Mouse (Mus musculus) embryonic facial prominence, embryonic 15.5 days (tissue): Measurements from ENCODE around the gene Mprip. TPM values are rescaled to one million over a fixed set of nuclear protein-coding genes. Genes with fewer than 3 reads are reported as not detected.

ENCODE experiments used
- ATAC-seq: fragments of 200-750 bp; cut with Nextera tagmentation; 2 replicates; pipeline ENCODE4 v1.8.0; 2017; ENCODE audit warnings: low read depth, moderate TSS enrichment; ENCODE audit not compliant: insufficient number of reproducible peaks, low FRiP score, low TSS enrichment
- H3K27ac ChIP-seq: fragments of 300-500 bp; sonication (generic); replicated peaks from 2 replicates; pipeline ENCODE4 v1.5.1; 2015; ENCODE audit warnings: mild to moderate bottlenecking, inconsistent platforms
- H3K27me3 ChIP-seq: fragments of 300-500 bp; sonication (generic); 2 replicates; pipeline ENCODE4 v1.6.1; 2015; ENCODE audit warnings: inconsistent platforms
- H3K36me3 ChIP-seq: fragments of 300-500 bp; sonication (generic); 2 replicates; pipeline ENCODE4 v1.6.1; 2015; ENCODE audit warnings: mild to moderate bottlenecking, inconsistent platforms
- H3K4me1 ChIP-seq: fragments of 300-500 bp; sonication (generic); 2 replicates; pipeline ENCODE4 v1.6.1; 2015; ENCODE audit warnings: inconsistent platforms
- H3K4me2 ChIP-seq: fragments of 300-500 bp; sonication (generic); replicated peaks from 2 replicates; pipeline ENCODE4 v1.6.1; 2015; ENCODE audit warnings: mild to moderate bottlenecking, inconsistent platforms
- H3K4me3 ChIP-seq: fragments of 300-500 bp; sonication (generic); replicated peaks from 2 replicates; pipeline ENCODE4 v1.5.1; 2015; ENCODE audit warnings: mild to moderate bottlenecking, inconsistent platforms
- H3K9ac ChIP-seq: fragments of 300-500 bp; sonication (generic); 2 replicates; pipeline ENCODE4 v1.6.1; 2015; ENCODE audit warnings: inconsistent platforms
- H3K9me3 ChIP-seq: fragments of 300-500 bp; sonication (generic); replicated peaks from 2 replicates; pipeline ENCODE4 v1.6.1; 2016; ENCODE audit warnings: inconsistent platforms
- WGBS: fragments of 180-500 bp; shearing (Covaris S2); methylation state at CpG from one replicate; pipeline ENCODE4 v1.1.7; 2015; 5-methylcytosine and 5-hydroxymethylcytosine counted together
- polyA plus RNA-seq: library from polyadenylated mRNA; unstranded; fragments of >200 nt; fragmentation: Nextera tagmentation; extraction: Ambion mirVana; gene quantifications from 2 replicates; pipeline ENCODE4 v1.2.1, GENCODE M21; 2015

The Mprip gene
- polyA plus RNA-seq, 1 experiment from 2014 or later = 66.9 TPM

GRCm38 (mm10) chr11:59780241-59780640 is 119.1 kb downstream of the Mprip start:
- 73% methylated on average over 4 of the region's 4 CpGs for WGBS
- no peak for ATAC-seq
- H3K36me3 ChIP-seq = peaks cover 28% of the 10 kb centered on the region
- no peaks in the 10 kb centered on the region for H3K4me1 ChIP-seq
- H3K9me3 ChIP-seq = no peaks in the 10 kb centered on the region
- no peak overlapping the region for H3K4me3 ChIP-seq
- H3K27me3 ChIP-seq = no peaks in the 10 kb centered on the region
- no peak overlapping the region for H3K9ac ChIP-seq
- no peak overlapping the region for H3K27ac ChIP-seq
- no peak overlapping the region for H3K4me2 ChIP-seq

DNA sequence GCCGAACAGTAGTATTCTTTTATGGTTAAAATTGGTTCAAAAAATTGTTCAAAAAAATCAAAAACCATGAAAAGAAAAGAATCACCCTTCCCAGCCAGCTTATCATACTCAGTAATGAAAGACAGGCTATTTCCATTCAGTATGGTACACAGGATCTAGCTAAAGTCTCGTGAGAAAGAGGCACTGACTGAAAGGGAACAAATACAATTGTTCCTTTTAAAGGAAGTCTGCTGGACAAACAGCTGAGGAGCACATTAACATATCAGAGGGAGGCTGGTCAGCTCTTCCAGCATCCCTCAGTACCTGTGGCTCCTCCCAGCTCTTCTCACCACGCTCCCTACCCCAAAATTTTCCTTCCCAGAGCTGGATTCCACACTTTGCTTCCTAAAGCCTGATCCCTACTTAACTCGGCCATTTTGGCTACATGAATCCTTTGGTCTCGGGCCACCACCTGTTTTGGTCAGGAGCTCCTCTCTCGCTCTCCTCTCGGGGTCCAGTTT is 121.0 kb downstream of the Mprip start:
- peaks cover 2% of the 10 kb centered on the region; the same call in 1 of the 2 replicates for H3K4me1 ChIP-seq
- peaks cover 10% of the 10 kb centered on the region for H3K36me3 ChIP-seq
- H3K9ac ChIP-seq = no peak overlapping the region
- no peaks in the 10 kb centered on the region for H3K27me3 ChIP-seq
- WGBS = 65% methylated on average over 7 of the region's 7 CpGs
- no peak for ATAC-seq
- H3K4me2 ChIP-seq = no peak overlapping the region
- H3K9me3 ChIP-seq = no peaks in the 10 kb centered on the region
- no peak overlapping the region for H3K4me3 ChIP-seq
- H3K27ac ChIP-seq = no peak overlapping the region

GRCm38 (mm10) chr11:59783591-59783990 is 122.5 kb downstream of the Mprip start:
- no peak overlapping the region for H3K4me3 ChIP-seq
- WGBS = 83% methylated on average over 6 of the region's 6 CpGs
- no peak overlapping the region for H3K9ac ChIP-seq
- no peak for ATAC-seq
- H3K4me1 ChIP-seq = peaks cover 9% of the 10 kb centered on the region
- 0 out of 2 replicates have a peak, but pooled peaks cover 2% of the 10 kb centered on the region for H3K27me3 ChIP-seq
- H3K9me3 ChIP-seq = no peaks in the 10 kb centered on the region
- no peak overlapping the region for H3K4me2 ChIP-seq
- H3K27ac ChIP-seq = no peak overlapping the region
- 0 out of 2 replicates have a peak, but pooled peaks cover 3% of the 10 kb centered on the region for H3K36me3 ChIP-seq

GRCm38 (mm10) chr11:59786444-59787198 is 125.5 kb downstream of the Mprip start:
- 51% methylated on average over 15 of the region's 15 CpGs for WGBS
- H3K27me3 ChIP-seq = 0 out of 2 replicates have a peak, but pooled peaks cover 2% of the 10 kb centered on the region
- ATAC-seq = no peak
- peak overlapping the region; percentile 93 for H3K4me2 ChIP-seq
- no peaks in the 10 kb centered on the region for H3K9me3 ChIP-seq
- peak overlapping the region; percentile 12; the same call in 1 of the 2 replicates for H3K9ac ChIP-seq
- peaks cover 10% of the 10 kb centered on the region; the same call in 1 of the 2 replicates for H3K36me3 ChIP-seq
- H3K4me3 ChIP-seq = peak overlapping the region; percentile 49
- no peak overlapping the region for H3K27ac ChIP-seq
- peaks cover 9% of the 10 kb centered on the region for H3K4me1 ChIP-seq

DNA sequence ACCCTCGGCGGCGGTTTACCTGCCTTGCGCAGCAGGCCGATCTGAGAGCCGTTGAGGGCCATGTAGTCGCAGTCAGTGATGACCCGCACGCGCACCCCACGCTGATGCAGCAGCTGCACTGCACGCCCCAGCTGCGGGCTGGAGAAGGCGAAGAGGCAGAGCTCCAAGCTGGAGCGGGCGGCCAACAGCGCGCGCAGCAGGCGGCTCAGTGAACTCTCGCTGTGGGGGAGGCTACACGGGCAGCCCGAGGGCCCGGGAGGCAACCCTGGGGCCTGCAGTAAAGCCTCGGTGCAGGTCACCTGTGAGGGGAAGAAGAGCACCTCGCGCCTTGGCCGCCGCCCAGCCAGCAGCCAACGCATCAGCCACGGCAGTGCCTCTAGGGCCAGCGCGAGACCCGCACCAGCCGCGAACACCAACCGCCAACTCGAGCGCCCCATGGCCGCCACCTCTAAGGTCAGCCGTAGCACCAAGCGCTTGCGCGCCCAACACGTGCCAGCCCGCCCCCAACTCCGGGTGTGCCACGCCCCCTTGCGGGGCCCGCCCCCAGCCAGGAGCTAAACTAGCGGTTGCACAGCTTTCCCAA is 126.2 kb downstream of the Mprip start, which contains the start of gene Pld6:
TSS of gene Pld6 (minus strand) at position 447 of the 583 bp plus-strand sequence.
- H3K27ac ChIP-seq = no peak within 1 kb of the TSS
- under 1% methylated on average over 51 of the region's 51 CpGs for WGBS
- ATAC-seq = peak; percentile 77
- peak within 1 kb of the TSS; percentile 93 for H3K4me2 ChIP-seq
- H3K4me1 ChIP-seq = peaks cover 9% of the 10 kb centered on the region
- H3K4me3 ChIP-seq = peak within 1 kb of the TSS; percentile 49
- no peaks in the 10 kb centered on the region for H3K9me3 ChIP-seq
- 0 out of 2 replicates have a peak, but pooled peaks cover 2% of the 10 kb centered on the region for H3K27me3 ChIP-seq
- H3K9ac ChIP-seq = peak within 1 kb of the TSS; percentile 12; the same call in 1 of the 2 replicates
- peaks cover 17% of the 10 kb centered on the region for H3K36me3 ChIP-seq

- Histone ChIP-seq H3K4me3 (no peak overlapping the region), H3K4me2 (no peak overlapping the region), H3K36me3 (peaks cover 37% of the 10 kb centered on the region), H3K9me3 (no peaks in the 10 kb centered on the region), H3K27me3 (0 out of 2 replicates have a peak, but pooled peaks cover 2% of the 10 kb centered on the region), H3K4me1 (peaks cover 9% of the 10 kb centered on the region), H3K9ac (no peak overlapping the region), H3K27ac (no peak overlapping the region)
- ATAC-seq = no peak
- 87% methylated on average over 1 of the region's 1 CpGs for whole genome bisulfite sequencing
These were observed 128.2 kb downstream of the Mprip start for GRCm38 (mm10) chr11:59789311-59789710.

GRCm38 (mm10) chr11:59793390-59793789 is 132.3 kb downstream of the Mprip start:
- H3K27me3 ChIP-seq = no peaks in the 10 kb centered on the region
- peaks cover 73% of the 10 kb centered on the region for H3K36me3 ChIP-seq
- no peak for ATAC-seq
- no peak overlapping the region for H3K4me2 ChIP-seq
- H3K27ac ChIP-seq = no peak overlapping the region
- no peak overlapping the region for H3K9ac ChIP-seq
- 94% methylated on average over 6 of the region's 6 CpGs for WGBS
- no peak overlapping the region for H3K4me3 ChIP-seq
- no peaks in the 10 kb centered on the region for H3K9me3 ChIP-seq
- no peaks in the 10 kb centered on the region for H3K4me1 ChIP-seq

- H3K9ac ChIP-seq = no peak overlapping the region
- ATAC-seq = no peak
- WGBS = 93% methylated on average over 10 of the region's 10 CpGs
- no peak overlapping the region for H3K27ac ChIP-seq
- peaks cover 91% of the 10 kb centered on the region for H3K36me3 ChIP-seq
- no peak overlapping the region for H3K4me3 ChIP-seq
- H3K4me2 ChIP-seq = no peak overlapping the region
- H3K9me3 ChIP-seq = no peaks in the 10 kb centered on the region
- H3K4me1 ChIP-seq = no peaks in the 10 kb centered on the region
- no peaks in the 10 kb centered on the region for H3K27me3 ChIP-seq
These were observed 139.3 kb downstream of the Mprip start for GRCm38 (mm10) chr11:59800412-59800811.

- 96% methylated on average over 8 of the region's 8 CpGs for WGBS
- ATAC-seq = no peak
These were observed 140.8 kb downstream of the Mprip start for GRCm38 (mm10) chr11:59801881-59802280.

GRCm38 (mm10) chr11:59803516-59803915 is 142.4 kb downstream of the Mprip start:
- Histone ChIP-seq H3K36me3 (peaks cover 84% of the 10 kb centered on the region), H3K4me3 (no peak overlapping the region), H3K4me2 (no peak overlapping the region), H3K27ac (no peak overlapping the region), H3K27me3 (no peaks in the 10 kb centered on the region), H3K9ac (no peak overlapping the region), H3K9me3 (no peaks in the 10 kb centered on the region), H3K4me1 (peaks cover 6% of the 10 kb centered on the region)
- 82% methylated on average over 14 of the region's 14 CpGs for WGBS
- ATAC-seq = no peak

More at GRCm38 (mm10) chr11:59801881-59802280, 140.8 kb downstream of the Mprip start:
- Histone ChIP-seq H3K4me1 (no peaks in the 10 kb centered on the region), H3K36me3 (peaks cover 91% of the 10 kb centered on the region), H3K4me3 (no peak overlapping the region), H3K9ac (no peak overlapping the region), H3K9me3 (no peaks in the 10 kb centered on the region), H3K27ac (no peak overlapping the region), H3K4me2 (no peak overlapping the region), H3K27me3 (no peaks in the 10 kb centered on the region)

DNA sequence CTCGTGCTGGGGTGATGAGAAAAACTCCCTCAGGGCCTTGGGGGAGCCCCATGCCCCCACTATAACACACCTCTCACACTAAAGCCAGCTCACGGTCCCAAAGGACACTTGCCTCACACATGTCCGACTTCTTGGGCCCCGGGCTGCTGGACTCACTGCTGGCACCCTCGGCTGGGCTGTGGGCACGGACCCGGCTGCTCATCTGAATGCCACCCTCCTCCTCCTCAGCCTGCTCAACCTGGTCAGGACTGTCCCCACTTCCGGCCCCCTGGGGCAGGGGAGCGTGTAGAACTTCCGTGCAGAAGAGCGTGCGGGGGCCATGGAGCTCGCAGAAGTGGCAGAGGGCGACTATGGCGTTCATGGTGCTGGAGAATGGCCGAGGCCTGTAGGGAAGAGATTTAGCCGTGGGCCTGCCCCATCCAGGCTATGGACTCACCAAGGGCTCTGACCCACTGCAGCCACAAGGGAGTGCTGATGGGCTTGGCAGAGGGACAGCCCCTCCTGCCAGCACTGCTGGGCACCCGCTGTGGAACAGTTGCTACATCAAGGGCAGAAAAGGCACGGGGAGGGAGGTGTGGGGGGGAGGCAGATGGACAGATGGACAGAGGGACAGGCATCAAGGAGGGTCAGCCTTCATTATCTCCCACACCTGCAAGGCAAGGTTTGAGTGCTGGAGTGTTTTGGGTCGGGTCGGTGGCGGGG is 143.5 kb downstream of the Mprip start:
- 91% methylated on average over 22 of the region's 22 CpGs for WGBS
- no peak overlapping the region for H3K4me3 ChIP-seq
- peaks cover 12% of the 10 kb centered on the region for H3K4me1 ChIP-seq
- no peak overlapping the region for H3K9ac ChIP-seq
- H3K36me3 ChIP-seq = peaks cover 74% of the 10 kb centered on the region
- H3K4me2 ChIP-seq = no peak overlapping the region
- H3K27me3 ChIP-seq = no peaks in the 10 kb centered on the region
- H3K27ac ChIP-seq = no peak overlapping the region; the same call in 1 of the 2 replicates
- ATAC-seq = no peak
- no peaks in the 10 kb centered on the region for H3K9me3 ChIP-seq
